Mouse (Mus musculus) testis, adult 2 months (tissue): ENCODE data around the gene Sorl1. TPM values are rescaled to one million over a fixed set of nuclear protein-coding genes. Genes with fewer than 3 reads are reported as not detected.

Experiments
- H3K27ac ChIP-seq: fragments of 200-500 bp; 2 replicates; pipeline ENCODE4 v1.5.1; 2012; ENCODE audit warnings: low read depth, low read length; ENCODE audit not compliant: control insufficient read depth, insufficient read depth
- H3K27me3 ChIP-seq: fragments of 200-500 bp; 2 replicates; pipeline ENCODE4 v1.6.1; 2012; ENCODE audit warnings: mild to moderate bottlenecking, low read length, moderate library complexity; ENCODE audit not compliant: control insufficient read depth, insufficient read depth
- H3K36me3 ChIP-seq: fragments of 200-500 bp; 2 replicates; pipeline ENCODE4 v1.6.1; 2012; ENCODE audit warnings: mild to moderate bottlenecking, low read length; ENCODE audit not compliant: control insufficient read depth, insufficient read depth
- H3K4me1 ChIP-seq: fragments of 200-500 bp; 2 replicates; pipeline ENCODE4 v1.6.1; 2012; ENCODE audit warnings: low read length; ENCODE audit not compliant: control insufficient read depth, insufficient read depth
- H3K4me3 ChIP-seq: fragments of 200-500 bp; 2 replicates; pipeline ENCODE4 v1.5.1; 2012; ENCODE audit warnings: low read depth, mild to moderate bottlenecking, low read length, moderate library complexity, mixed read lengths; ENCODE audit not compliant: control insufficient read depth
- CTCF ChIP-seq: fragments of 200-500 bp; IDR thresholded peaks from 2 replicates; pipeline ENCODE4 v1.5.1; 2012; ENCODE audit warnings: low read depth, mild to moderate bottlenecking, inconsistent platforms, low read length, moderate library complexity; ENCODE audit not compliant: control insufficient read depth, insufficient read depth, insufficient replicate concordance
- POLR2A ChIP-seq: fragments of 200-500 bp; IDR thresholded peaks from 2 replicates; pipeline ENCODE4 v1.6.1; 2012; ENCODE audit warnings: low read depth, mild to moderate bottlenecking, inconsistent platforms, low read length, moderate library complexity; ENCODE audit not compliant: control insufficient read depth
- polyA plus RNA-seq: library from polyadenylated mRNA; depleted of rRNA; stranded (reverse); fragments of >200 nt; gene quantifications from 2 replicates; pipeline ENCODE4 v1.2.3, GENCODE M21; 2012

Gene Sorl1
- polyA plus RNA-seq, 1 experiment = 3.7 TPM

DNA sequence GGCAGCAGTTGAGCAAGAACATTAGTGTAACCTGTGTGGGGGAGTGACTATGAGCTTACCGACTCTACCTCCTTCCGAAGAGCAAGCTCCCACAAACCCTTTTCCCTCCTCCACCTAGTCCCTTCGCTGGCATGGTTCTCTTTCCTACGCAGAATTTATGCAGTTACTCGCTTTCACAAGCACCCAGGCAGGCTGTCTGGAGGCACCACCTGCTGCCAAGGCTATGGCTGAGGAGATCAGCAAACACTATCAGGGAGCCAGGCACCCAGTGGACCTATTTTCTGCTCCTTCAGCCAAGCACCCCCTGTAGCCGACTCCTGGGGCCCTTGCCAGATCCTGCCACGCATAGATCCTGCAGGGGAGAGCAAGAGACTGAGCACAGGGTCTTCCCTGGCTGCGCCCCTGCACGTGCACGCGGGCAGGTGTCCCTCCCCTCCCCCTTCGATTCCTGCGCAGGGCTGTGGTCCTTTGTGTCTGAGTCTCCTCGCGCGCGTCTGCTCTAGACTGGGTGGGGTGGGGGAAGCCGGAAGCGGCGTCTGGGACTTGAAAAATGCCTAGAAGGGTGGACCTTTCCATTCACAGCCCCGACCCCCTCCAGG, 188.6 kb downstream of the Sorl1 start:
- H3K4me1 ChIP-seq = peaks cover 10% of the 10 kb centered on the region
- no peaks in the 10 kb centered on the region for H3K36me3 ChIP-seq
- H3K4me3 ChIP-seq = peak overlapping the region; percentile 45
- no peaks in the 10 kb centered on the region for H3K27me3 ChIP-seq
- TF ChIP-seq CTCF (no peak), POLR2A (no peak)
- no peak overlapping the region for H3K27ac ChIP-seq

DNA sequence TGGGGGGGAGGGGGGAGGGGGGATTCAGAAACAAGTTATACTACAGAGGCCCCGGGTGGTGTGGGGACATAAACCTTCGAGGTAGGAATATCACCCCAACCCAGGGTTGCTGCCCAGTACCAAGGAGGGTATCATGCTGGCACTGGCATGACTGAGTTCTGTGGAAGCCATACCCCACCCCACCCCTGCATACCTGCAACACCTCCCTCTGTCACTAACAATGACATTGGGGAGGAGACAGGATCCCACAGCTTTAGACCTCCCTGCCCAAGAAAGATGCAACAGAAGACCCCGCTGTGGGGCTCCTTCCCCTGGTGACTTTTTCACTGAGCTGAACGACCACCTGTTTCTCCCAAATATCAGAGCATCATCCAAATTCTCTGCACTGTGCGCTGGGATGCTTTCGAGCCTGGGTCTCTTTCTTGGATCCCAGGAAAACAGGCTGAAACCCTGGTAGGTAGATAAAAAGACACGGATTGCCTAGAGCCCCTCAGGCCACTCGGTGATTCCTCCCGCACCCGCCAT, 189.2 kb downstream of the Sorl1 start:
- Histone ChIP-seq H3K27ac (no peak overlapping the region), H3K4me1 (peaks cover 10% of the 10 kb centered on the region), H3K27me3 (no peaks in the 10 kb centered on the region), H3K36me3 (no peaks in the 10 kb centered on the region), H3K4me3 (no peak overlapping the region)
- no peak for TF ChIP-seq CTCF
- TF ChIP-seq POLR2A = no peak

DNA sequence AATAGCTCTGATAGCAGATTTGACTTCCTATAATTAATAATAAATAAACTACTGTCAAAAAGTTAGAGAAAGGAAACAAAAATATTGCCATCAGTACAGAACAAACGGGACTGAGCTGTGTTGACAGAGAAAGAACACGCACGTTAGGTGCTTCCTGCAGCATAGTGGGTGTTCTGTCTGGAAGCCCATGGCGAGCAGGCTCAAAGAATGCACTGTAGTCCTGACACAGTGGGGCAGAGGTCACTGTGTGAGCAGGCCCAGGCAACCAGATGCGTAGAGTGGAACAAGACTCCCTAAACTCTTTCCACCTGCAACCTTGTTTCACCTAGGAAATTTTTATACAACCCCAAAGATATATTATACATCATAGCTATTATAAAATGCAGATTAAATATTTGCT, 194.1 kb downstream of the Sorl1 start:
- H3K27me3 ChIP-seq = no peaks in the 10 kb centered on the region

DNA sequence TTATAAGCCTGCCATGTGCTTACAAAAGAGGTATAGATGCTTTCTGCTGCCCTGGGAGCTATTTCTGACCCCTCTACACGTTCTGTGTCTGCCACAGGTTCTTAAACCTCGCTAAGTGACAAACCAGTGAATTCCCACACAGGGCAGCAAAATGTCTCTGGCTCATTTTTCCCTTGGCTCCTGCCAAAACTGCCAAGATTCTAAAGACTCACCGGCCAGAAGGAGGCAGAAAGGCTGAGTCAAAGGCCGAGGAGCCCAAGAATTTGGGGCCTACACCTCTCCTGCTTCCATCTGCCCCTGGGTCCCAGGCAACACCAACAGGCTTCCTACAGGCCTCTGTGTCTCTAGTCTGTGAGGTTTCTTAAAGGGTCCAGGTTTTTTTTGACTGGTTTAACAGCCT, 198.4 kb downstream of the Sorl1 start:
- Histone ChIP-seq H3K27ac (no peak overlapping the region), H3K4me3 (no peak overlapping the region), H3K27me3 (no peaks in the 10 kb centered on the region), H3K4me1 (no peaks in the 10 kb centered on the region), H3K36me3 (no peaks in the 10 kb centered on the region)
- TF ChIP-seq CTCF (no peak), POLR2A (no peak)

More for the DNA sequence above, 194.1 kb downstream of the Sorl1 start:
- H3K27ac ChIP-seq = no peak overlapping the region
- no peak for TF ChIP-seq CTCF
- H3K36me3 ChIP-seq = no peaks in the 10 kb centered on the region
- no peak overlapping the region for H3K4me3 ChIP-seq
- no peaks in the 10 kb centered on the region for H3K4me1 ChIP-seq

DNA sequence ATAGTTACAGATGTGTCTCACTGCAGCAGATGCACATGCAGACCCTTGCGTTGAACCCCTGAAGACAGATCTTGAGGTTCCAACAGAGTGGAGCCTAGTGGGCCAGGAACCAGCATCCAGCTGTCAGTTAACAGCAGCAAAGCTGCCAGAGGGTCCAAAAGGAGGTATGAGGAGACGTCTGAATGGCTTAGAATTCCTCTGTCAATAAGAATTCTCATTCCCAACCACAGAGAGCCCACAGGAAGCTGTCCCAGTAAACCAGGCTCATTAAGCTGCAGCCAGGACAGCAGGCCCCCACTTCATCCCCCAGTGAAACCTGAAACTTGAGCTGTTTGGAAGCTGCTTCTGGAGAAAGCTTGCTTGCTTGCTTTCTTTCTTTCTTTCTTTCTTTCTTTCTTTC, 200.0 kb downstream of the Sorl1 start:
- no peaks in the 10 kb centered on the region for H3K27me3 ChIP-seq
- H3K4me1 ChIP-seq = no peaks in the 10 kb centered on the region
- TF ChIP-seq POLR2A (no peak), CTCF (no peak)
- H3K4me3 ChIP-seq = no peak overlapping the region
- H3K27ac ChIP-seq = no peak overlapping the region
- H3K36me3 ChIP-seq = no peaks in the 10 kb centered on the region

DNA sequence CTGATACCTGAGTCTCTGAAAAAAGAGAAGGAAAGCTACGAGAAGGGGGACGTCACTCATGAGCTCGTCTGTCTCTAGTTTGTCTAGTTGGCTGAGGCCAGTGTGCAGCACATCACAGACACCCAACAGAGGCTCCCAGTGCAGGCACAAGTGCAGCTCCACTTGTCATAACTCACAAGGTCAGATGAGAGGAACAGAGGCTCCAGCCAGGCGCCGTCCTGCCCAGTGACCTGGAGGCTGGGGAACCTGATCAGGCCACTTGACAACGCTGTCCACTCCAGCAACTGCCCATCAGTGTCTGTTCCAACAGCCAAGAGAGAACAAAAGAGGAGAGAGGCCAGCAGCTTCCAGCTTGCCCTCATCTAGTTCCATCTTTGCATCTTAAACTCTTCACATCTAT, 201.7 kb downstream of the Sorl1 start:
- TF ChIP-seq CTCF (no peak), POLR2A (no peak)
- Histone ChIP-seq H3K27ac (no peak overlapping the region), H3K27me3 (no peaks in the 10 kb centered on the region), H3K4me1 (no peaks in the 10 kb centered on the region), H3K4me3 (no peak overlapping the region), H3K36me3 (no peaks in the 10 kb centered on the region)

DNA sequence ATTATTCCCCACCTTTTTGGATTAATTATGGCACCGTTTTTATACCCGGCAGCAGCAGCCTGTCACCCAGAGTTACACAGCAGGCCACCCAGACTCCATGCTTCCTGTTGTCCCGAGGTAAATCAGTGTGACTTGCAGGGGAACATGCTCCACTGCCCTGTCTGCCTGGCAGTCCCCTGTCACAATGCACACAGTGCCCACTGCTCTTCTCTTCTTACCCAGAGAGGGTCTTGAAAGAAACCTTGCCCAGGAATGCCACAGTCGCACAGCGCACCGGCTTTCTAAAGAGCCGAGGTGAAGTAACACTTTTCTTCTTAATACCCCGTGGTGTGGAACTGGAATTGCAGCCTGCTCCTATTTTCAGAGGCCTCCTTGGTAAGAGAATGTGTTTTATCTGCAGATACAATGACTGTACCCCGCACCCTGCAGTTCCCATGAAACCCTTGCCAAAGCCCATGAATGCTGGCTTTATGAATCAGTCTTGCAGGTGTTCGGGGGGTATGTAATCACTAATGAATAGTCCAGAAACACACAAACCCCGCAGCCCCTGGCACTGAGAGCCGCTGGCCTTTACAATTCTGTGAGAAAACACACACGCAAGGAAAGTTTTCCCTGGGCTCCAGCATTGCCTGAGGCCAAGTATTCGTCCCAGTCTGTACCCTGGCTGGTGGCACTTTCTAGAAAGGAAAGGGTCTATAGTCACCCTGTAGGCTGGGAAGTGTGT, 205.3 kb downstream of the Sorl1 start:
- Histone ChIP-seq H3K4me3 (no peak overlapping the region), H3K27me3 (no peaks in the 10 kb centered on the region), H3K4me1 (no peaks in the 10 kb centered on the region), H3K27ac (no peak overlapping the region), H3K36me3 (no peaks in the 10 kb centered on the region)
- no peak for TF ChIP-seq CTCF
- no peak for TF ChIP-seq POLR2A

DNA sequence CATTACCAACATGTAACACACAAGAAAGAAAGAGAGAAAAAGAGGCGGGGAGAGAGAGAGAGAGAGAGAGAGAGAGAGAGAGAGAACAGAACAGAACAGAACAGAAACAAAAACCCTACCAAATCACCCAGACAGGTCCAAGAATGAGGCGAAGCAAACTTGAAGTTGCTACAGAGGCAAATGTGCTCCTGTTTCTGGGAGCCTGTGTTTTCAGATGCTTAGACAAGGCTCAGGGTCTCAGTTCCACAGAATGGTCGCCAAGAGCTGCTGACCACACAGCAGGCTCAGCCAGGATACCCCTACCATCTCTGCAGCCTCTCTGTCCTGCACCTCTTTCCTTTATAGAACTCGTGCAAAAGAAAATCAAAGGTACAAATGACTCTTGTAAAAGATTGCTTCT, 205.9 kb downstream of the Sorl1 start:
- H3K27ac ChIP-seq = no peak overlapping the region

More for the DNA sequence above, 205.9 kb downstream of the Sorl1 start:
- Histone ChIP-seq H3K36me3 (no peaks in the 10 kb centered on the region), H3K4me3 (no peak overlapping the region), H3K27me3 (no peaks in the 10 kb centered on the region), H3K4me1 (no peaks in the 10 kb centered on the region)
- TF ChIP-seq CTCF (no peak), POLR2A (no peak)
